Mouse (Mus musculus) heart, adult 9 months (tissue): ENCODE measurements around the gene Itgav.

ENCODE experiments used
- DNase-seq, 2 experiments: peaks; one replicate each; pipeline ENCODE4 v3.0.0; 2022; ENCODE audit warnings: low spot score in 2 of 2

Itgav gene

DNA sequence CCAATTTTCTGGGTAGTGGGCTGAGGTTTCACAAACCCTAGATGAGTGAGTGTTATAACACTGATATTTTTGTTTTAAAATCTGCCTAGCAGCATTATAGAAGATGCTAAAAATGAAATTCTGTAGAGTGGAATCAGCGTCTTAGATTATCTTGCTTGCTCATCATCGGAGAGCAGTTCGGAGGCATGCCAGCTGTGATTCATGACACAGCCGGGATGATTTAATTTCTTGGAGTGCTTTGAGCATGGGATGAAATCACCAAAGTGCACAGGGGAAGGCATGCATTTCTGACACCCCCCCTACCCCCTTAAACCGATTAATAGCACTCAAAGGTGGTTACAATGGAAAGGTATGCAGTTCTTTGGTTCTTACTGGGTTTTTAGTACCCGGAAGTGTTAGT lies 89.8 kb downstream of the Itgav start:
- DNase-seq: peak in 1 of 2 experiments; percentile 22

- no peak for DNase-seq
Measured at GRCm38 (mm10) chr2:83816147-83816546, 92.0 kb downstream of the Itgav start.

DNA sequence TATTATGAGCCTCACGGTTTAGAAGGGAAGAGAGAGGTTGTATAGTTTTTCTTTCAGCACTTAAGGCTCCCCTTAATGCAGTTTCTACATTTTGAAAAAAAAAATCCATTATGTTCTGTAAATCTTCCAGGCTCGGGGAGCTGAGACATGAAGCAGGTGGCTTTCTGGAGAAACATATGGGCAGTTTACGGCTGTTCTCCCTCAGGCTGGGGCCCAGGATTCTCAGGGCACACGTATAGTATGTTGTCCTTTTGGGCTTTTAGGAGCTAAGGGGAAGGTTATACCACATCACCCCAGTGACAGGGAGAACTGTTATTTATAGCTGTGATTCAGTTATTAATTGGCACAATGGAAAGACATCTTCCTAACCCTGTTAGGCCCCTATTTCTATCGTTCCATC lies 101.0 kb downstream of the Itgav start:
- no peak for DNase-seq

GRCm38 (mm10) chr2:83828895-83829539 lies 104.8 kb downstream of the Itgav start:
- no peak for DNase-seq

DNA sequence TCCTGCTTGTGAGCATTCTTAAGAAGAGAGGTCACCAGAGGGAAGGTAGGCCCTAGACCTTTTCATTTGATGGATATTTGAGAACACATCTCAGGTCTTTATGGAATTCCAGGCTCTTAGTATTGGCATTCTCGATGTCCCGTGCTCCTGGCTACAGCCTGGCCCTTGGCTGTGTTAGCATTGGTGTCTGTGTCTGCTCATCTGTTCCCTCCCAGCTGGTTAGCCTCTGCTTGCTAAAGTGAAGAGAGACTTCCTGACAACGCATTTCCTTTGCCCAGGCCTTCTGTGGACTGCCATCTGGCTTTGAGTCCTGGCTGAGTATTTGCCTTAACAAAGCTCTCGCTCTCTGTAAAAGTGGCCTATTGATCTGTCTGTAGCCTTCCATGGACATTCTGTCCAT lies 108.7 kb downstream of the Itgav start:
- DNase-seq: no peak

DNA sequence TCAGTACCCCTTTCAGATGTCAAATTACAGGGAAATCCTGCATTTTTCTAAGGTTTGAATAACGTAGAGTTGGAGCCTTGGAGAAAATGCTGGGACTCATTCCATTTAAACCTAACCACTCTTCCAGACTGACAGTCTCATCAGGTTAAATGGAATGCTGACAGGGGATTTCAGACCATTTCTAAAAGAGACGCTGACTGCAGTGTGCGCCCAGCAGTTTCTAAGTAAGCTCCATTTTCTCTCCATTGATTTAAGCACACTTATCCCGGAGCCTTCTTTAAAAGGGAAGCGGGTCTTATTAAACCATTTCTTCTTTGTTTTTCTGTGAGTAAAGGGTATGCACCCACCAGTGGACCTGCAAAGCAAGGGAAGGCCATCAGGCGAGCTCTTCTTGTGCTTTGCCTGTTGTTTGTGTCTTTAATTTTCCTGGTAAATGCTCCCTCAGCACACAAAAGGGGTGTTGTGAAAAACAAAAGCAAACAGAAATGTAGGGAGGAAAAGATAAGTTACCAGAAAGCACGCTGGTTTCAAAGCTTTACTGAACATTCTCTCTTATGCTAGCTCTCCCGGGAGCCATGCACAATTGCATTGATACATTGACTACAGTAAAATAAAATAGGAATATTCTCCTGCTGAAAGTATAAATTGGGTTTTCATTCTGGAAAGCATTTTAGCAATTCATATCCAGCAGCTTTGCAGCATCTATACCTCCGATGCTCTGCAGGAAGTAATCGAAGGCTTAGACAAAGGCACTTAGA lies 111.3 kb downstream of the Itgav start:
- no peak for DNase-seq

GRCm38 (mm10) chr2:83848495-83848894 lies 124.3 kb downstream of the Itgav start:
- DNase-seq: no peak

- DNase-seq: no peak
Measured at GRCm38 (mm10) chr2:83853423-83853822, 129.2 kb downstream of the Itgav start.

DNA sequence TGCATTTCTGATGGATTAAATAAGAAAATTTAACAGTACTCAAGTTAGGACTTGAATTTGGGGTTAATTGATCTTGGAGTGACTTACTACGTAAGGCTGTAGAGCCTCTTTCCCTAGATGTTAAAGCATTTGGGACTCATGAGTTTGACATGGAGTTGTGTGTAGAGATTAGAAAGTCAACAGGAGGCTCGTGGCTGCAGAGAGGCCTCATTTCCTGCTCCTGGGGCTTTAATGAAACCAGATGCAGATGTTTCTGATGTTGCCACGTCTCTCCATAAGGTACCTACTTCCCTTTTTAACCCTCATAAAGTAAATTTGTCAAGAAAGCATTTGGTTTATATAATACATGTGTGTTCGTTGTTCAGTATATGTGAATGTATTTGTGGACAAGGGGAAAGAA lies 132.0 kb downstream of the Itgav start:
- DNase-seq: no peak
